Mouse (Mus musculus) C2C12 (cell line): Measurements from ENCODE around the gene Gm28372.

Source experiments
- CTCF ChIP-seq: IDR thresholded peaks from one replicate; pipeline ENCODE4 v1.5.1; 2011; ENCODE audit not compliant: control insufficient read depth, insufficient read depth, insufficient read length
- MYOD1 ChIP-seq: IDR thresholded peaks from one replicate; pipeline ENCODE4 v1.6.1; 2011; ENCODE audit warnings: low read depth; ENCODE audit not compliant: control insufficient read depth, insufficient read length
- USF1 ChIP-seq: IDR thresholded peaks from one replicate; pipeline ENCODE4 v1.6.1; 2011; ENCODE audit warnings: low read depth, mild to moderate bottlenecking, control low read depth, moderate library complexity

- TF ChIP-seq CTCF (no peak), MYOD1 (no peak), USF1 (no peak)
Observed at GRCm38 (mm10) chr2:130406178-130406577, 1.1 kb downstream of the Gm28372 start, which contains the start of gene Tmem239.
